Mouse (Mus musculus): ENCODE results near the gene Cdk5rap3. TPM values are rescaled to one million over a fixed set of nuclear protein-coding genes. Genes with fewer than 3 reads are reported as not detected.

Cdk5rap3 gene
- polyA plus RNA-seq, 1 experiment from 2014 or later, result 90.1 TPM

DNA sequence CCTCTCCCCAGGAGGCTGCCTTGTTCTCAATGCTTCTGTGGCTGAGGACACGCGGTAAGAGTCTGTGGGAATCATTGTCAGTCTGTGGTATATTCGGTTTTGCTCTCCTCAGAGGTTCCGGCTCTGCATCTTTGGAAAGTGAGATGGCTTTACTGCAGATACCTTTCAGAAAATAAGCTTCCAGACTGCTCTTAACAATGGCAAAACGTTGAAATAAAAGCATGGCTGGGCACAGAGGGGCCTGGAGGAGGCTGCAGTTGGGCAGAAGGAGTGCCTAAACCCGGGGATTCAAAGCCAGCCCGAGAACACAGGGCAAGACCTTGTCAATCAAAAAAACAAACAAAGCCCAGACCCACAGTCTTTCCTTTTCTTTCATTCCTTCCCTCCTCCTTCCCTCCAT is 36.9 kb downstream of the Cdk5rap3 start:
- no peak for DNase-seq (ENCODE audit: low spot score)
- Histone ChIP-seq H3K27me3 (replicated peaks; ENCODE audit: low read depth, poor library complexity, severe bottlenecking) (0 out of 2 replicates have a peak, but pooled peaks cover 3% of the 10 kb centered on the region), H3K9me3 (no peaks in the 10 kb centered on the region), H3K36me3 (replicated peaks) (no peaks in the 10 kb centered on the region), H3K4me3 (no peak overlapping the region), H3K27ac (replicated peaks) (peak overlapping the region; percentile 95), H3K4me1 (peaks cover 68% of the 10 kb centered on the region)
- WGBS, result 26% methylated on average over 7 of the region's 7 CpGs

DNA sequence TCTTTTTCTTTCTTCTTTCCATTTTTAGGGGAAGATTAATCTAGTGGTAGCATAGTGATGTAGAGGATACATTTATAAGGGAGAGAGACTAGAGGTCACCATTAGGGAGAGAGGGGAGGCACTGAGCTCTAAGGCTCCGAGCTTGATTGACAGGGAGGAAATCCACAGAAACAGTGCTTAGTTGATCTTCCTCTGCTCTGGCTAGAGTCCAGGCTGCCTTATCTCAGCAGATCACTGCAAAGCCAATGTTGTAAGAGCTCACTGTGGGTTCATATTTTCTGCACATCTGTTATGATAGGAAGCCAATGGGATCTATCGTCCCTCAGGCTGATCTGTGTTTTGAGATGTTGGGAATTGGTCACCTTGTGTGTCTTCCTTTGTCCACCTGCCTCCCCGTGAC is 37.6 kb downstream of the Cdk5rap3 start:
- 53% methylated on average over 3 of the region's 3 CpGs for WGBS
- Histone ChIP-seq H3K4me3 (no peak overlapping the region), H3K36me3 (replicated peaks) (no peaks in the 10 kb centered on the region), H3K27ac (replicated peaks) (peak overlapping the region; percentile 95), H3K9me3 (no peaks in the 10 kb centered on the region), H3K4me1 (peaks cover 68% of the 10 kb centered on the region), H3K27me3 (replicated peaks; ENCODE audit: low read depth, poor library complexity, severe bottlenecking) (0 out of 2 replicates have a peak, but pooled peaks cover 3% of the 10 kb centered on the region)
- DNase-seq (ENCODE audit: low spot score), result no peak

DNA sequence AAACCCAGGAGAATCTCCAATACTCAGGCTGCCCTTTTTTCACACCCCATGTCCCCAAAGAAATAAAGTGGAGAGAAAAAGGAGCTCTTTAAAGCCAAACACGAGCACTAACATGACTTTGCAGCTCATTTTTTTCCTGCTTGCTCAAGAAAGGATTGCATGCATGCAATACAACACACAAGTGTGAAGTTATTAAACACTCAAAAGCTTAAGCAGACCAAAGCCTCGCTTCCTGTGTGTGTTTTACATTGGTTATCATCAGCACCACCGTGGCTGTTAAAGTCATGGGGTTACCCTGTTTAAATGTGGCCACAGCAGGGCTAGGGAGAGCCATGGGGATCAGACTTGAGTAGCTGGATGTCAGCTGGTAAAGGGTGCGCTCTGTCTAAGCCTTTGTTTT is 39.2 kb downstream of the Cdk5rap3 start:
- Histone ChIP-seq H3K27me3 (replicated peaks; ENCODE audit: low read depth, poor library complexity, severe bottlenecking) (0 out of 2 replicates have a peak, but pooled peaks cover 3% of the 10 kb centered on the region), H3K9me3 (no peaks in the 10 kb centered on the region), H3K4me3 (peak overlapping the region; percentile 57), H3K36me3 (replicated peaks) (no peaks in the 10 kb centered on the region), H3K4me1 (peaks cover 79% of the 10 kb centered on the region), H3K27ac (replicated peaks) (peak overlapping the region; percentile 95)
- WGBS, result 47% methylated on average over 4 of the region's 4 CpGs
- DNase-seq (ENCODE audit: low spot score), result no peak

DNA sequence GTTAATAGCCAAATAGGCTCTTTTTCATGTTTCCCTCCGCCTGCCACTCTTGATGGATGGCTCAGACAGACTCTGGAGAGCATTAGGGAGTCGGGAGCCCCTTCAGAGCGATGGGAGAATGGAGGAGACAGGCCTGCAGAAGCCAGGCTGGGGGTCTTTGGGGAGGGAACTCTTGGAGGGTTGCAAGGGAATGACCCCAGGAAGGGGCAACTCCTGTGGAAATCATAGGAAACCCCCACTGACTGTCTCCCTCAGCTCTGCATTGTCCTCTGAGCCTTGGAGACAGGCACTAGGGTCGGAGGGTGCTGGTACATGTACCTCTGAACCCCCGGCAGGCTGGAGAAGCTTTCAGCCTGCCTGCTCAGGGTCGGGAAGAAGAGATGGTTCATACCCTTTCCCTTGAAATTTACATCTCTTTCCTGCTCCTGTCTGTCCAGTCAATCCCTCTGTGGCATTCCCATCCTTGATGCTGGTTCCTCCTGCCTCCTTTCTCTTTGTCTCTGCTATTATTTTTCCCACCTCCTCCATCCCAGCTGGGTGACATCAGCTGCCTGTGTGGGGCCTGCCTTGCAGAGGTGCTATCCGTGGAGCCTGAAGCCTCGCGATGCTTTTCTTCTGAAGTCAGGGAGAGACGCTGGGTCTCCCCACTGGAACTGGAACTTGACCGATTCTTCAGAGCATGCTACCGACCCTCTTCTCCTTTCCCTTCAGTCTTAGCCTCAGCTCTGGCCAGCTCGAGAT is 39.8 kb downstream of the Cdk5rap3 start:
- DNase-seq (ENCODE audit: low spot score), result peak; percentile 56
- H3K36me3 ChIP-seq (replicated peaks), result no peaks in the 10 kb centered on the region
- peaks cover 80% of the 10 kb centered on the region for H3K4me1 ChIP-seq
- no peaks in the 10 kb centered on the region for H3K9me3 ChIP-seq
- peak overlapping the region; percentile 57 for H3K4me3 ChIP-seq
- H3K27ac ChIP-seq (replicated peaks), result peak overlapping the region; percentile 95
- 4% methylated on average over 13 of the region's 13 CpGs for WGBS
- 0 out of 2 replicates have a peak, but pooled peaks cover 3% of the 10 kb centered on the region for H3K27me3 ChIP-seq (replicated peaks; ENCODE audit: low read depth, poor library complexity, severe bottlenecking)

DNA sequence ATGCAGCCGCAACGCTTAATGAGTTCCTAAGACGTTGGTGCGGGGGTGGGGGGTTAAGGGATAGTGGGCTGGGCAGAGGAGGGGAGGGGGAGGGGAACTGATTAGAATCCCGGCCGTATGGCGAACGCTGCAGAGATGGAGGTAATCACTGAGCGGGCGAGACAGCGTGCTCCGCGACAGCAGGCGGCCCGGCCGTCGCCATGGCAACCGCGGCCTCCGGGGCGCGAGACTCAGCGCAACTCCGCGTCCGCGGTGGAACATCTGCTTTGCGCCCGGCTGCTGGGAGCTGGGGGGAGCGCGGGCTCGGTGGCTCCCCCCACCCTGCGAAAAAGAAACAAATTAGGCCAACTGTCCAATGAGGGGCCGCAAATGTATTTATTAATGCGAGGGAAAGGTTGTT is 40.6 kb downstream of the Cdk5rap3 start:
- Histone ChIP-seq H3K4me1 (peaks cover 80% of the 10 kb centered on the region), H3K27me3 (replicated peaks; ENCODE audit: low read depth, poor library complexity, severe bottlenecking) (0 out of 2 replicates have a peak, but pooled peaks cover 3% of the 10 kb centered on the region), H3K4me3 (peak overlapping the region; percentile 57), H3K36me3 (replicated peaks) (no peaks in the 10 kb centered on the region), H3K9me3 (no peaks in the 10 kb centered on the region), H3K27ac (replicated peaks) (peak overlapping the region; percentile 95)
- DNase-seq (ENCODE audit: low spot score), result peak; percentile 94
- WGBS, result under 1% methylated on average over 35 of the region's 35 CpGs

DNA sequence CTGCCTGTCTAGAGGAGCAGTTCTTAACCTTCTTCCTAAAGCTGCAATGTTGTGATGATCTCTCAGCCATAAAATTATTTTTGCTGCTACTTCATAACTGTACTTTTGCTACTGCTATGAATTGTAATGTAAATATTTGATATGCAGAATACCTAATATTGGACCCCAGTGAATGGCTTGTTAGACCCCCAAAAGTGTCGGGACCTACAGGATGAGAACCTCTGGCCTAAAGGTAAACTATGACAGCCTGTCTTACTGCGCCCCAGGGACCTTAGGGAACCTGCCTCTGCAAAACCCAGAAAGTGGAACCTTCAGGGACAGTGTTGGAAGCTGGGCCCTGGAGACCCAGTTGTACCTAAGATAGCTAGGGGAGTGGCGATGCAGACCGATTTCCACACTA is 41.0 kb downstream of the Cdk5rap3 start:
- no peaks in the 10 kb centered on the region for H3K36me3 ChIP-seq (replicated peaks)
- H3K4me3 ChIP-seq, result peak overlapping the region; percentile 57
- 0 out of 2 replicates have a peak, but pooled peaks cover 3% of the 10 kb centered on the region for H3K27me3 ChIP-seq (replicated peaks; ENCODE audit: low read depth, poor library complexity, severe bottlenecking)
- no peaks in the 10 kb centered on the region for H3K9me3 ChIP-seq
- WGBS, result 4% methylated on average over 4 of the region's 4 CpGs
- H3K27ac ChIP-seq (replicated peaks), result peak overlapping the region; percentile 95
- no peak for DNase-seq (ENCODE audit: low spot score)
- peaks cover 82% of the 10 kb centered on the region for H3K4me1 ChIP-seq

DNA sequence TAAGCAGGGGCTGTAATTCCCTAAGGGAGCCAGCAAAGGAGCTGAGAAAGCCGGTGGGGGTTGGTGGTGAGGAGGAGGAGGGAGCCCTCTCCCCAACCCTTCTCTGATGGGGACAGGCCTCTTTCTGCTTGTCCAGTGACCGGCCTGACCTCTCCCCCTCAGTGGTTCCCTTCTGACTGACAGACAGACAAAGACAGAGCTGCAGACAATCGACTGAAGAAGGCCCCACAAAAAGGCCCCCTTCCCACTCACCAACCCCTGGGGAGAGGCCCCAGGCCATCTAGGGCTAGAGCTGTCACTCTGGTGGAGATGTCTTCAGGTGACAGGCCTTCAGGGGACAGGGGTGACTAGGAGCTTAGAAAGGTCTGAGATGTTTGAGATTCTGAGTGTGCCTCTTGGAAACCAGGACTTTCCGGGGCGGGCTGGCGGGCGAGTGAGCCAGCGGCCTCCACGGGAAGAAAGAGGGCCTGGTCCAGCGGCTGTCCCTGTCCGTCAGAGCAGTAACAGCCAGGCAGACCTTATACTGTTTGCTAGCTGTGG is 42.6 kb downstream of the Cdk5rap3 start:
- peak overlapping the region; percentile 46 for H3K4me3 ChIP-seq
- peak; percentile 69 for DNase-seq (ENCODE audit: low spot score)
- H3K4me1 ChIP-seq, result peaks cover 74% of the 10 kb centered on the region
- peak overlapping the region; percentile 95 for H3K27ac ChIP-seq (replicated peaks)
- 9% methylated on average over 11 of the region's 11 CpGs for WGBS
- no peaks in the 10 kb centered on the region for H3K36me3 ChIP-seq (replicated peaks)
- H3K27me3 ChIP-seq (replicated peaks; ENCODE audit: low read depth, poor library complexity, severe bottlenecking), result 0 out of 2 replicates have a peak, but pooled peaks cover 3% of the 10 kb centered on the region
- H3K9me3 ChIP-seq, result no peaks in the 10 kb centered on the region

DNA sequence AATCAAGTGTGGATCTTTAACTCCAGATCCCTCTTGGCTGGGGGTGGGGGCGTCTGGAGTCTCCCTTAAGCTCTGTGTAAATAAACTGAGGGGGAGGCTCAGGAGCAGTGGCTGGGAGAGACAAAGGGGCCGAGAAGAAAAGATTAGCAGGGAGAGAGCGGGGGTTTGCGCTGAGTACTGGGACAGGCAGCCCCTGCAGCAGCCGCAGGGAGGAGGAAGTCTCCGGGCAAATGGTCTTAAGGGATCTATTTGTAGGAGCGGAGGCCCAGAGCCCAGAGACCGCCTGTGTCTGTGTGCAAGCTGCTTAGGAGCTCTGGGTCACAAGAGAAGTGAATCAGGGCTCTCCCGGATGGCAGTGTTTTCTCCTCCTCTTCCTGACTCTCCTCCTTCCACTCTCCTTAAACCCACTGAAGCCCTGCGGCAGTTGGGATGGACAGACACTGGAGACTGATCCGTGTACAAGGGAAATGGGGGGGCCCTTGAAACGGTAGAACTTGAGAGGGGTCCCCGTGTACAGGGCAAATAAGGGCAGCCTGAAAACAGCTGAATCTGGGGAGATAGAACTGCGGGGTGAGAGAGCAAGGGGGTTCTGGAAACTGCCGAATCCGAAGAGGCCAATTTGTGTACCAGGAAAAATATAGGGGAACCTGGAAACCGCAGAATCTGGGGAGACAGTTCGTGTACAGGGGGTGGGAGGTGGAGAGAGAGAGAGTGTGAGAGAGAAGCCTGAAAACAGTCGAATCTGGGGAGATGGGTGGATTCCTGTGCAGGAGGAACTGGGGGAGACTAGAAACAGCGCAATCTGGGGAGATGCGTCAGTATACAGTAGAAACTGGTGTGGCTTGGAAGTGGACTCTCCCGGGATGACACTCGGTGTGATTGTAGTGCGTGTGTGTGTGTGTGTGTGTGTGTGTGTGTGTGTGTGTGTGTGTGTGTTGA is 43.6 kb downstream of the Cdk5rap3 start:
- peak overlapping the region; percentile 46 for H3K4me3 ChIP-seq
- 3% methylated on average over 24 of the region's 24 CpGs for WGBS
- DNase-seq (ENCODE audit: low spot score), result peak; percentile 77
- no peaks in the 10 kb centered on the region for H3K36me3 ChIP-seq (replicated peaks)
- peaks cover 65% of the 10 kb centered on the region for H3K4me1 ChIP-seq
- 0 out of 2 replicates have a peak, but pooled peaks cover 3% of the 10 kb centered on the region for H3K27me3 ChIP-seq (replicated peaks; ENCODE audit: low read depth, poor library complexity, severe bottlenecking)
- no peaks in the 10 kb centered on the region for H3K9me3 ChIP-seq
- H3K27ac ChIP-seq (replicated peaks), result peak overlapping the region; percentile 95

DNA sequence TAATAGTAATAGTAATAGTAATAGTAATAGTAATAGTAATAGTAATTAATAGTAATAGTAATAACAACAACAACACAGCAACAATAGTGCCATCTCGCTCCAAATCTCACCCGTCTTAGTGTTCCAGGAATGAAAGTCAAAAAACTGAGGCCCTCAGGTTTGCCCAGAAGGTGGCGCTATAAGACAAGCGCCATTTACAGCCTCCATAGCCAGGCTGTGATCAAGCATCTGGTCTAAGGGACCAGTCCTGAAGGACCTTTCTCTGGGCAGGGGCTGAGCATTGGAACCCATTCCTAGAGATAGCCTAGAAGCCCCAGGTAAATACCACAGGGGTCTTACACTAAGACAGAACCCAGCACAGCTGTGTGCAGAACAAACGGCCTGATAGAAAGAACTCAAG is 49.1 kb downstream of the Cdk5rap3 start:
- Histone ChIP-seq H3K27me3 (replicated peaks; ENCODE audit: low read depth, poor library complexity, severe bottlenecking) (peaks cover 4% of the 10 kb centered on the region; the same call in 1 of the 2 replicates), H3K27ac (replicated peaks) (peak overlapping the region; percentile 73; the same call in 1 of the 2 replicates), H3K4me1 (peaks cover 31% of the 10 kb centered on the region), H3K36me3 (replicated peaks) (no peaks in the 10 kb centered on the region), H3K4me3 (no peak overlapping the region), H3K9me3 (no peaks in the 10 kb centered on the region)
- DNase-seq (ENCODE audit: low spot score), result peak; percentile 81
- WGBS, result 14% methylated on average over 5 of the region's 5 CpGs

DNA sequence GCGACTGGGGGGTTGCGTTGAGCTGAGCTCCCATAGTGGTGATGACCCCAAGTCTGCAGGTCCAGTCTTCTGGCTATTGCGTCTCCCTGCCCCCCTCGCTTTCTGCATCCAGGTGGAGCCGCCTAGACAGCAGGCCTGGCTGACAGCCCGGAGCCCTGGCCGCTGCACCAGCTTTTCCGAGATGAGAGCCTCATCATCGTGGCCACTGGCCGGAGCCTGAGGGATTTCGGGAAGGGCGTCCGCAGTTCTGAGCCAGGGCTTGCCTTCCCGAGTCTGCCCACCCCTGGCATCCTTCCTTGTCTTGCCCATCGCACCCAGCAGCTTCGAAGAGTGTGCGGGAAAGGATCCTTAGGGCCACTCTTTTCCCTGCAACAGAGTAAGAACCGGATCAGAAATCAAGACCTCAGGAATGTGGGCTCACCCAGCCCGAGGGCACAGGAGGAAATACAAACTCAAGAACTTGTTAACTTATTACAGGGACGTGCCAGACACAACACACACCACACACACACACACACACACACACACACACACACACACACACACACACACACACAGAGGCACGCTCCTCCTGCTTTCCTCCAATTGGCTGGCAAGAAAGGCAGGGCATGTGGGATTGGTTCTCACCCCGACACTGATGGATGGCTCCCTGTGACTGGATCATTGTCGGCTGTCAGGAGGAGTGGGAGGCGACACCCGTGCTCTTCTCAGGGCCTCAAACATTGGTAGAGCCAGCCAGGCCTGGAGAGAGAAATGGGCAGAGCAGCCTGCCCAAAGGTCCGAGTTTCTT is 52.9 kb downstream of the Cdk5rap3 start:
- H3K4me1 ChIP-seq, result peaks cover 41% of the 10 kb centered on the region
- H3K4me3 ChIP-seq, result peak overlapping the region; percentile 46
- WGBS, result 21% methylated on average over 26 of the region's 26 CpGs
- peak; percentile 80 for DNase-seq (ENCODE audit: low spot score)
- no peaks in the 10 kb centered on the region for H3K36me3 ChIP-seq (replicated peaks)
- H3K27me3 ChIP-seq (replicated peaks; ENCODE audit: low read depth, poor library complexity, severe bottlenecking), result peaks cover 4% of the 10 kb centered on the region; the same call in 1 of the 2 replicates
- H3K27ac ChIP-seq (replicated peaks), result peak overlapping the region; percentile 75
- H3K9me3 ChIP-seq, result no peaks in the 10 kb centered on the region

DNA sequence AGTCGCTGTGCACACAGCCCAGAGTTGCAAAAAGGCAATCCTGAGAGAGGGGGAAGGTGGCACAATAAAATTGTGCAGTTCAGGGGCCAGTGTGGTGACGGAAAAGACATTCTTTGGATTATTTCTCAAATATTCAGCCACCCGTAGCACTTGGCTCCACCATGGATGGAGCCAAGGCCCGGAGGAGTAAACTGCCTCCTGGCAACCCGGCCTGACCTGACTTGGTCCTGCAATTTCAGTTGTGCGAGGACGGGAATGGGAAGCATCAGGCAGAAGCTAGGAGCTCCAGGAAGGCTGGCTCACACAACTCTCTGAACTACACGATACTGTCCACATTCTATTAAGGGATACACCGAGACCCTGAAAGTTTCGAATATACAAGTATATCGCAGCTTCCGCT is 53.8 kb downstream of the Cdk5rap3 start:
- no peak for DNase-seq (ENCODE audit: low spot score)
- Histone ChIP-seq H3K36me3 (replicated peaks) (no peaks in the 10 kb centered on the region), H3K27ac (replicated peaks) (0 out of 2 replicates have a peak overlapping the region, but pooled peaks have one; percentile 40), H3K4me1 (peaks cover 41% of the 10 kb centered on the region), H3K9me3 (no peaks in the 10 kb centered on the region), H3K27me3 (replicated peaks; ENCODE audit: low read depth, poor library complexity, severe bottlenecking) (peaks cover 4% of the 10 kb centered on the region; the same call in 1 of the 2 replicates), H3K4me3 (peak overlapping the region; percentile 60)
- WGBS, result 74% methylated on average over 12 of the region's 12 CpGs

Data from embryonic facial prominence, embryonic 10.5 days (tissue).